Mouse (Mus musculus): ENCODE data around the gene Anapc15-ps. TPM values are rescaled to one million over a fixed set of nuclear protein-coding genes. Genes with fewer than 3 reads are reported as not detected.

Anapc15-ps gene
- polyA plus RNA-seq, 1 experiment from 2014 or later = not detected

GRCm38 (mm10) chr10:95670781-95671780, 2.2 kb downstream of the Anapc15-ps start:
- ATAC-seq (ENCODE audit: insufficient number of reproducible peaks, low FRiP score, low TSS enrichment, low read depth) (no peak), DNase-seq (ENCODE audit: low spot score) (no peak)
- Histone ChIP-seq H3K4me3 (ENCODE audit: low read depth, low read length) (no peak overlapping the region), H3K4me2 (ENCODE audit: low read depth, severe bottlenecking) (no peak overlapping the region), H3K9ac (ENCODE audit: low read length) (no peak overlapping the region), H3K36me3 (ENCODE audit: control insufficient read depth, insufficient read depth, low read length) (no peaks in the 10 kb centered on the region), H3K27ac (replicated peaks; ENCODE audit: low read depth, low read length) (no peak overlapping the region), H3K27me3 (ENCODE audit: control insufficient read depth, insufficient read depth, low read length) (no peaks in the 10 kb centered on the region), H3K4me1 (ENCODE audit: control insufficient read depth, insufficient read depth, low read length) (no peaks in the 10 kb centered on the region), H3K9me3 (ENCODE audit: control insufficient read depth, low read length) (no peaks in the 10 kb centered on the region)
- 91% methylated on average over 21 of the region's 21 CpGs for WGBS

GRCm38 (mm10) chr10:95669872-95670271, 3.4 kb downstream of the Anapc15-ps start:
- H3K4me3 ChIP-seq (ENCODE audit: low read depth, low read length) = no peak overlapping the region
- H3K36me3 ChIP-seq (ENCODE audit: control insufficient read depth, insufficient read depth, low read length) = no peaks in the 10 kb centered on the region
- H3K27me3 ChIP-seq (ENCODE audit: control insufficient read depth, insufficient read depth, low read length) = no peaks in the 10 kb centered on the region
- no peak for ATAC-seq (ENCODE audit: insufficient number of reproducible peaks, low FRiP score, low TSS enrichment, low read depth)
- no peak overlapping the region for H3K27ac ChIP-seq (replicated peaks; ENCODE audit: low read depth, low read length)
- no peak for DNase-seq (ENCODE audit: low spot score)
- H3K9me3 ChIP-seq (ENCODE audit: control insufficient read depth, low read length) = no peaks in the 10 kb centered on the region
- H3K4me1 ChIP-seq (ENCODE audit: control insufficient read depth, insufficient read depth, low read length) = no peaks in the 10 kb centered on the region
- H3K4me2 ChIP-seq (ENCODE audit: low read depth, severe bottlenecking) = no peak overlapping the region
- WGBS = 91% methylated on average over 4 of the region's 4 CpGs
- no peak overlapping the region for H3K9ac ChIP-seq (ENCODE audit: low read length)

GRCm38 (mm10) chr10:95669034-95669433, 4.2 kb downstream of the Anapc15-ps start:
- Histone ChIP-seq H3K4me1 (ENCODE audit: control insufficient read depth, insufficient read depth, low read length) (no peaks in the 10 kb centered on the region), H3K27ac (replicated peaks; ENCODE audit: low read depth, low read length) (no peak overlapping the region), H3K9ac (ENCODE audit: low read length) (no peak overlapping the region), H3K4me2 (ENCODE audit: low read depth, severe bottlenecking) (no peak overlapping the region), H3K36me3 (ENCODE audit: control insufficient read depth, insufficient read depth, low read length) (no peaks in the 10 kb centered on the region), H3K27me3 (ENCODE audit: control insufficient read depth, insufficient read depth, low read length) (no peaks in the 10 kb centered on the region), H3K9me3 (ENCODE audit: control insufficient read depth, low read length) (no peaks in the 10 kb centered on the region), H3K4me3 (ENCODE audit: low read depth, low read length) (no peak overlapping the region)
- 88% methylated on average over 3 of the region's 3 CpGs for WGBS
- ATAC-seq (ENCODE audit: insufficient number of reproducible peaks, low FRiP score, low TSS enrichment, low read depth) (no peak), DNase-seq (ENCODE audit: low spot score) (no peak)

GRCm38 (mm10) chr10:95667371-95668030, 5.8 kb downstream of the Anapc15-ps start:
- 71% methylated on average over 3 of the region's 3 CpGs for WGBS
- H3K27me3 ChIP-seq (ENCODE audit: control insufficient read depth, insufficient read depth, low read length) = no peaks in the 10 kb centered on the region
- no peak overlapping the region for H3K4me3 ChIP-seq (ENCODE audit: low read depth, low read length)
- no peak overlapping the region for H3K27ac ChIP-seq (replicated peaks; ENCODE audit: low read depth, low read length)
- H3K4me1 ChIP-seq (ENCODE audit: control insufficient read depth, insufficient read depth, low read length) = no peaks in the 10 kb centered on the region
- ATAC-seq (ENCODE audit: insufficient number of reproducible peaks, low FRiP score, low TSS enrichment, low read depth) (no peak), DNase-seq (ENCODE audit: low spot score) (no peak)
- no peaks in the 10 kb centered on the region for H3K36me3 ChIP-seq (ENCODE audit: control insufficient read depth, insufficient read depth, low read length)
- no peak overlapping the region for H3K9ac ChIP-seq (ENCODE audit: low read length)
- H3K4me2 ChIP-seq (ENCODE audit: low read depth, severe bottlenecking) = no peak overlapping the region
- H3K9me3 ChIP-seq (ENCODE audit: control insufficient read depth, low read length) = no peaks in the 10 kb centered on the region

- Histone ChIP-seq H3K27ac (replicated peaks; ENCODE audit: low read depth, low read length) (no peak overlapping the region), H3K9me3 (ENCODE audit: control insufficient read depth, low read length) (no peaks in the 10 kb centered on the region), H3K27me3 (ENCODE audit: control insufficient read depth, insufficient read depth, low read length) (no peaks in the 10 kb centered on the region), H3K4me3 (ENCODE audit: low read depth, low read length) (no peak overlapping the region), H3K9ac (ENCODE audit: low read length) (no peak overlapping the region), H3K4me1 (ENCODE audit: control insufficient read depth, insufficient read depth, low read length) (no peaks in the 10 kb centered on the region), H3K4me2 (ENCODE audit: low read depth, severe bottlenecking) (no peak overlapping the region), H3K36me3 (ENCODE audit: control insufficient read depth, insufficient read depth, low read length) (no peaks in the 10 kb centered on the region)
- DNase-seq (ENCODE audit: low spot score) (no peak), ATAC-seq (ENCODE audit: insufficient number of reproducible peaks, low FRiP score, low TSS enrichment, low read depth) (no peak)
- WGBS = 70% methylated on average over 2 of the region's 2 CpGs
Observed at GRCm38 (mm10) chr10:95666791-95667190, 6.5 kb downstream of the Anapc15-ps start.

- no peak overlapping the region for H3K4me2 ChIP-seq (ENCODE audit: low read depth, severe bottlenecking)
- H3K27me3 ChIP-seq (ENCODE audit: control insufficient read depth, insufficient read depth, low read length) = no peaks in the 10 kb centered on the region
- H3K36me3 ChIP-seq (ENCODE audit: control insufficient read depth, insufficient read depth, low read length) = no peaks in the 10 kb centered on the region
- DNase-seq (ENCODE audit: low spot score) = no peak
- H3K27ac ChIP-seq (replicated peaks; ENCODE audit: low read depth, low read length) = no peak overlapping the region
- no peaks in the 10 kb centered on the region for H3K9me3 ChIP-seq (ENCODE audit: control insufficient read depth, low read length)
- H3K9ac ChIP-seq (ENCODE audit: low read length) = no peak overlapping the region
- no peaks in the 10 kb centered on the region for H3K4me1 ChIP-seq (ENCODE audit: control insufficient read depth, insufficient read depth, low read length)
- no peak for ATAC-seq (ENCODE audit: insufficient number of reproducible peaks, low FRiP score, low TSS enrichment, low read depth)
- H3K4me3 ChIP-seq (ENCODE audit: low read depth, low read length) = no peak overlapping the region
- 20% methylated on average over 11 of the region's 11 CpGs for WGBS
Observed at GRCm38 (mm10) chr10:95665426-95665990, 7.7 kb downstream of the Anapc15-ps start.

- Histone ChIP-seq H3K36me3 (ENCODE audit: control insufficient read depth, insufficient read depth, low read length) (no peaks in the 10 kb centered on the region), H3K9me3 (ENCODE audit: control insufficient read depth, low read length) (no peaks in the 10 kb centered on the region), H3K9ac (ENCODE audit: low read length) (no peak overlapping the region), H3K4me3 (ENCODE audit: low read depth, low read length) (no peak overlapping the region), H3K27ac (replicated peaks; ENCODE audit: low read depth, low read length) (no peak overlapping the region), H3K4me1 (ENCODE audit: control insufficient read depth, insufficient read depth, low read length) (no peaks in the 10 kb centered on the region), H3K4me2 (ENCODE audit: low read depth, severe bottlenecking) (no peak overlapping the region), H3K27me3 (ENCODE audit: control insufficient read depth, insufficient read depth, low read length) (no peaks in the 10 kb centered on the region)
- DNase-seq (ENCODE audit: low spot score) = no peak
- WGBS = 50% methylated on average over 3 of the region's 3 CpGs
- ATAC-seq (ENCODE audit: insufficient number of reproducible peaks, low FRiP score, low TSS enrichment, low read depth) = no peak
Observed at GRCm38 (mm10) chr10:95664613-95665012, 8.6 kb downstream of the Anapc15-ps start.

- H3K36me3 ChIP-seq (ENCODE audit: control insufficient read depth, insufficient read depth, low read length) = no peaks in the 10 kb centered on the region
- WGBS = 69% methylated on average over 6 of the region's 6 CpGs
- no peak overlapping the region for H3K9ac ChIP-seq (ENCODE audit: low read length)
- no peaks in the 10 kb centered on the region for H3K4me1 ChIP-seq (ENCODE audit: control insufficient read depth, insufficient read depth, low read length)
- H3K4me3 ChIP-seq (ENCODE audit: low read depth, low read length) = no peak overlapping the region
- DNase-seq (ENCODE audit: low spot score) (no peak), ATAC-seq (ENCODE audit: insufficient number of reproducible peaks, low FRiP score, low TSS enrichment, low read depth) (no peak)
- H3K27me3 ChIP-seq (ENCODE audit: control insufficient read depth, insufficient read depth, low read length) = no peaks in the 10 kb centered on the region
- H3K4me2 ChIP-seq (ENCODE audit: low read depth, severe bottlenecking) = no peak overlapping the region
- no peaks in the 10 kb centered on the region for H3K9me3 ChIP-seq (ENCODE audit: control insufficient read depth, low read length)
- no peak overlapping the region for H3K27ac ChIP-seq (replicated peaks; ENCODE audit: low read depth, low read length)
Observed at GRCm38 (mm10) chr10:95660356-95660755, 12.9 kb downstream of the Anapc15-ps start.

Data from limb, embryonic 11.5 days (tissue).